Mouse (Mus musculus) urinary bladder, postnatal 10 days (tissue): ENCODE measurements around the gene Arglu1.

Experiments used
- DNase-seq: peaks from one replicate; pipeline ENCODE4 v3.0.0; 2022; ENCODE audit warnings: low spot score

The Arglu1 gene

GRCm38 (mm10) chr8:8658426-8659224, 31.7 kb downstream of the Arglu1 start:
- no peak for DNase-seq

GRCm38 (mm10) chr8:8657692-8658355, 32.5 kb downstream of the Arglu1 start:
- no peak for DNase-seq

GRCm38 (mm10) chr8:8656578-8657441, 33.5 kb downstream of the Arglu1 start:
- DNase-seq = no peak

GRCm38 (mm10) chr8:8655346-8656340, 34.7 kb downstream of the Arglu1 start:
- no peak for DNase-seq

GRCm38 (mm10) chr8:8653906-8654489, 36.3 kb downstream of the Arglu1 start:
- no peak for DNase-seq

DNA sequence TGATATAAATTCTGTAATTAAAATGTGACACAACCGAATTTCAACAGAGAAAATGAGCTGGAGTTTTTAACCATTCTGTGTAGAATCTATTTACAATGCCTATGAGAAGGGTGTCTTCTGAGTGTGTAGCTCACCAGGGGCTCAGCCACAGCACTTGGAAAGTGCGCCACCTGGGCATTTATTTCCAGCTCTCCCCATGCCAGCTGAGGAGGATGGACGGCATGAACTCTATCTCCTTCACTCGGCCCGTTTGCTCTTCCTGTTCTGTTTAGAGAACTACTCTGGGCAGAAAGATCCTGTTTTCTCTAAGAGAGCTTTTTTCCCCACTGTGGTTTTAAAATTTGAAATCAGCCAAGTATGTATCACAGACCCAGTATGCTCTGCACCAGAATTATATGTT, 37.0 kb downstream of the Arglu1 start:
- DNase-seq = no peak

- DNase-seq = no peak
Measured at GRCm38 (mm10) chr8:8652388-8652787, 37.9 kb downstream of the Arglu1 start.

- DNase-seq = no peak
Measured at GRCm38 (mm10) chr8:8649944-8650343, 40.4 kb downstream of the Arglu1 start.

DNA sequence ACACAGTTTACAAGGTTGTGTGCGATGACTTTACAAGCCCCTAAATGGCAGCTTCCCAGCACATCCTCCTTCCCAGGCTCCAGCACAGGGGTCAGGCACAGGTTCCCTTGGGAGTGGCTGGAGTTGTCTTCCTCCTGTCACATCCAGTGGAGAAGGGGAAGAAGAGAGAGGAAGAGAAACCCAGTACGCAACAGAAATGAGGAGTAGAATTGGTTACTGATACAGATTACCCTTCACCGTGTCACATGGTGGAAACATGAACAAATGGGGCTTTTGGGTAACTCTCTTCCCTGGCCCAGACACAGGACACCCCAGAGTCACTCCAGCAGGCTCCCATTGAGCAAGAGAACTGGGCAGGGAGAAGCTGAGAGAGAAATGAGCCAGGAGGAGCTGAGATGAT, 40.8 kb downstream of the Arglu1 start:
- DNase-seq = no peak

GRCm38 (mm10) chr8:8648686-8649085, 41.6 kb downstream of the Arglu1 start:
- DNase-seq = no peak

GRCm38 (mm10) chr8:8647824-8648223, 42.5 kb downstream of the Arglu1 start:
- no peak for DNase-seq

GRCm38 (mm10) chr8:8647319-8647718, 43.0 kb downstream of the Arglu1 start:
- no peak for DNase-seq

- no peak for DNase-seq
Measured at GRCm38 (mm10) chr8:8644160-8644915, 46.0 kb downstream of the Arglu1 start.

- no peak for DNase-seq
Measured at GRCm38 (mm10) chr8:8640264-8640588, 50.1 kb downstream of the Arglu1 start.

DNA sequence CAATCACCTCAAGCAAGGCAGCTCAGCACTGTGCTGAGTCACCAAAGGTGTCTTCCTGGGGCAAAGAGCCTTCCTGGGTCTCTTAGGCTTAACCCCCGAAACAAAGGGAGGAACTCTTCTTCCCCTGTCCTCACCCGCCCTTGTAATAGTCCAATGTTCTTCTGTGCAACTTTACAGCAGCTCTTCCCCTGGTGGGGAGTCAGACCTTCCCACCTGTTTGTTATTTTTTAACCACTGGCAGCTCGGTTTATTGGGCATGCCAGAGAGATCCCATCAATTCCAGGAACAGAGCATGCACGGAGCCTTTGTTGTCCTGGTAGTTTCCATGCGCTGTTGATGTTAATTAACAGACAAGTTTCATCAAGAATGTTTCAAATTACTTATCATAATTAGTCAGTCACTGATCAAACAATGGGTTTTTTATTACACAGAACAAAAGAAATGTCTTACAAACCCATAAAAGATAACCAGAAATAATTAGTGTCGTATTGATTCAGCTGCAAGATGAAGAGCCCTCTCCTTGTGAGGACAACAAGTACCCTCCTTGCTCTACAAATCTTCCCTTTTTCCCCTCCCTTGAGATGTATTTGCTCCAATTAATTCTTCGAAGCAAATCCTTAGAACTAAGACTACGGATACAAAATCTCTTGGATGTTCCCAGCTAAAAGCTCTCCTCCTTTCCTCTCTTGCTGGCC, 50.6 kb downstream of the Arglu1 start:
- DNase-seq = no peak

DNA sequence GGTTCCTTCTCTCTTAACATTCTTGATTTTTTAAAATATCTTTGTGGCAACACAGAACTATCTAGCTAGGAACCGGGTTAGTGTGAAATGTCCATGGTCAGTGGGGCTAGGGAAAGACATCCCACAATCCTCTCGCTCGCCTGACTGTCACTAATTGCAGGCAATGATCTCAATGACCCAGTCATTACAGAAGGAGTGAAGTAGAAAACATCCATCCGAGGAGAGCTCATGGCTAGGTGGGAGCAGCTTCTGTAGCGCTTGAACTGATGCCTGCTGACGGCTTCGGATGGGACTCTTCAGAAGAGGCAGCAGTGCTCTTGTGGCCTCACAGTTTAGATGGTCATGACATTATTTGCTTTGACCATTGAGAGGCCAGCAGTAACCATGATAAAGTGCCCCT, 58.9 kb downstream of the Arglu1 start:
- DNase-seq = no peak

DNA sequence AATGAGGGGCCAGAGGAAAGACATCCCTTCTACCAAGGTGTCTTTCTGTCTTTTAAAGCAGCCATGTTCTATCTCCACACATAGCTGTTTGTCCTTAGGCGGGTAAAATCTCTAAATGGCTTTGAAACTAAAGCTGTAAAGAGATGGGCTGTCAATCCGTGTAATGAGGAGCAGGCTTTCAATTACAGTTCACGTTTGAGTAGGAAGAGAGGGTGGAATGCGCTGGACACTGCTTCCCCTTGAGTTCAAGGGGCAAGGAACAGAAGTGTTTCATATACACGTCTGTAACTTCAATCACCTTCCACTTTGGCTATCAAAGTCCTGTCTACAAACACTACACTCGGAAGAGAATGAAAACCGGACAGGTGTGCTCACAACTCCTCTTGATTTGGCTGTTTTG, 66.3 kb downstream of the Arglu1 start:
- DNase-seq = no peak

DNA sequence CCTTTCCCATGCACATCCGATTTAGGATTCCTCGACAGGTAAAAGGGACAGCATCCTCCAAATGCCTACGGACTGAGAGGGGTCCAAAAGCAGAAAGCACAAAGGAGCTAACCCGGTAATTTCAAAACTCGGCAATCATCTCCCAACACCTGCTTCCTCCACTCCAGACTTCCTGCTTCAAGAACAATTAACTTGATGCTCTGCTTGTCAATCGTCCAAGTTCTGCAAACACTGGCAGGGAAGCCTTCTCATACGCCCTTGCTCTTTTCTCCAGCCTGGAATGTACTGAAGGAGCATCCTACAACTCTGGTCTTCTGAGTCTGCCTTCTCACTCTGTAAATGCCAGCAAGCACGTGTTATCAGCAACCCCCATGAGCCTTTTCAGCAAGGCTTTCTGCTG, 66.8 kb downstream of the Arglu1 start:
- no peak for DNase-seq

- no peak for DNase-seq
Measured at GRCm38 (mm10) chr8:8622476-8622875, 67.8 kb downstream of the Arglu1 start.

DNA sequence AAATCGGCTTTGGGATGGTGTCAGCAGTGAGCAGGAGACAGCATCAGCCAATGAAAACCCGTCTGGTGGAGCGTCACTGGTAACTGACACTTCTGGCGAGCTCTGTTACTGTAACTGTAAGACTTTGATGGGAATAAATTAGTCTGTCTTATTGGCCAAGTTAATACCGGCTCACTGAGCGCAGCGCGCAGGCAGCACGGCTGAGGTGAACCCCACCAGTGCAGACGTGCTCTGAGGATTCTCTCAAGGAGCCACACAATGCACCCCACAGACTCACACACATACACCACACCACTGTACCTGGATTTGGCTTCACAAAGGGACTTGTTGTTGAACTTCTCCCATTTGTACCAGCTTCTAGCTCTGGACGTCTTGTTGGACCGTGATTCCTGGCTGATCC, 68.3 kb downstream of the Arglu1 start:
- no peak for DNase-seq
